Mouse (Mus musculus) ovary, postnatal 10 days (tissue): ENCODE data around the gene Mgarp.

Experiments used
- DNase-seq: peaks from one replicate; pipeline ENCODE4 v3.0.0; 2022; ENCODE audit warnings: low spot score

Mgarp gene

GRCm38 (mm10) chr3:51339734-51340551, 56.6 kb downstream of the Mgarp start:
- DNase-seq = peak; percentile 42

- no peak for DNase-seq
Observed at GRCm38 (mm10) chr3:51339378-51339733, 57.2 kb downstream of the Mgarp start.
